Mouse (Mus musculus): ENCODE data around the gene Gm49321.

Gene Gm49321

GRCm38 (mm10) chr12:73937353-73937752 lies at the start of gene Gm49321:
Gene Gm49321 (plus strand): TSS chr12:73937653.
- DNase-seq, result no peak

DNA sequence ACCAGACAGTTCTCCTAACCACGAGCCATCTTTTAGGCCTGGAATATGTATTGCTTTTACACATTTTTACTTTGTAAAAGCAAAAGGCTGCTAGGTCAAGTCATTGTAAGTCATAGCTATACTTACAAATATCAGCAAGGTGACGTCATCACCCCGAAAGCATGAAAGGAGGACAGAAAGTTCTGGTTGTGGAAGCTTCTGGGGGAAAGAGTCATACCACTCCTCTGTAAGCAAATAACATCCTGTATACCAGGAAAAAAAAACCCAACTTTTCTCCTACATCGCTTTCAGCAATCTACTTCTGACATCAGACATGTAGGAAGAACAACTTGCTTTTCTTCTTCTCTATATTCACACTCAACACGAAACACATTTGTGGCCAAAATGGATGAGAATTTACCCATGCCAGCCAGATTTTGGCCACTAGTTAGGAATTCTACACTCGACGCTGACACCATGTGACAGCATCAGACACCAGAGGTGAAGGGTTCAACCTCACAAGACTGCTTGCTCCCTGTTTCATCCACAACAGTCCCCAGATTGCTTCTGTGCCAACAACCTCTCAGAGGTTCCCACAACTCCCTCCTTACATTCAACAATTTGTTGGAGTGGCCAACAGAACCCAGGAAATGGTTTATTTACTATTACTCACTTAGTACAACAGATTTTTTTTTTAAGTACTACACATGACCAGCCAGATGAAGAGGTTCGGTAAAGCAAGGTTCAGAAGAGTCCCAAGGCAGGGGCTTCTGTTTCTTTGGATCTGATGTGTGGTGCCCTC lies 49.3 kb upstream of the Gm49321 start:
- DNase-seq, result no peak

- no peak for DNase-seq
Observed at GRCm38 (mm10) chr12:73889571-73889970, 47.9 kb upstream of the Gm49321 start.

GRCm38 (mm10) chr12:73890086-73890485 lies 47.4 kb upstream of the Gm49321 start:
- no peak for DNase-seq

DNA sequence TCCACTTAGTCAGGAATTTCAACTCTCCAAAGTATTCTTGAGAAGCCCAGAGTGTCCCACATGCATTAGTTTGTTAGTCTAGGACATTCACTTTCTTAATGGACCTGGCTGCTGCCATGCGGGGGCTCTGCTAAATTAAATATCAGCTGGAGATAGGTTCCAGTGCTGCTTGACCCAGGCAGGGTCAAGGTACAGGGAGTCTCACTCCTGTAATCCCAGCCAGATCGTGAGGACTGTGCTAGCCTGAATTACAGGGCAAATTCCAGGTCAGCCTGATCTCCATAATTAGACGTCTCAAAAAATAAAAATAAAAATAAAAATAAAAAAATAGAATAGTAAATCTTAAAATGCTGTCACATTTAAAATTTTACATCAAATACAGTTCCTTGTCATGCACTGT lies 44.8 kb upstream of the Gm49321 start:
- no peak for DNase-seq

- no peak for DNase-seq
Observed at GRCm38 (mm10) chr12:73894838-73895237, 42.6 kb upstream of the Gm49321 start.

DNA sequence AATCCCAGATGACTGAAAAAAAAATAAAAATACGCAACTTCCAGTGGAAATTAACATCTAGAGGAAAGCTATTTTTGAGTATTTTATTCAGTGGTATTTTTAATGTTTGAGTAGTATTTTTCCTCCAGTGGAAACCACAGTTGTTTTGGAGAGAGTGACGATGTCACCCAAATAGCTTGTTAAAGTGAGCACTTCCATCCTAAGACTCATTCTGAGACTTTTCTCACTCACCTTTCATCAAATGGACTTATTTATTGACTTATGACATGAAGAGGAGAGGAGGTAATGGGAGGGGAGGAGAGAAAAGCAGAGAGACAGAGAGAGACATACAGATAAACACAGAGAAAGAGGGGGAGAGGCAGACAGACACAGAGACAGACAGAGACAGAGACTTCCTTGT lies 41.8 kb upstream of the Gm49321 start:
- DNase-seq, result no peak

GRCm38 (mm10) chr12:73896471-73896870 lies 41.0 kb upstream of the Gm49321 start:
- DNase-seq, result no peak

GRCm38 (mm10) chr12:73898281-73898680 lies 39.2 kb upstream of the Gm49321 start:
- no peak for DNase-seq

DNA sequence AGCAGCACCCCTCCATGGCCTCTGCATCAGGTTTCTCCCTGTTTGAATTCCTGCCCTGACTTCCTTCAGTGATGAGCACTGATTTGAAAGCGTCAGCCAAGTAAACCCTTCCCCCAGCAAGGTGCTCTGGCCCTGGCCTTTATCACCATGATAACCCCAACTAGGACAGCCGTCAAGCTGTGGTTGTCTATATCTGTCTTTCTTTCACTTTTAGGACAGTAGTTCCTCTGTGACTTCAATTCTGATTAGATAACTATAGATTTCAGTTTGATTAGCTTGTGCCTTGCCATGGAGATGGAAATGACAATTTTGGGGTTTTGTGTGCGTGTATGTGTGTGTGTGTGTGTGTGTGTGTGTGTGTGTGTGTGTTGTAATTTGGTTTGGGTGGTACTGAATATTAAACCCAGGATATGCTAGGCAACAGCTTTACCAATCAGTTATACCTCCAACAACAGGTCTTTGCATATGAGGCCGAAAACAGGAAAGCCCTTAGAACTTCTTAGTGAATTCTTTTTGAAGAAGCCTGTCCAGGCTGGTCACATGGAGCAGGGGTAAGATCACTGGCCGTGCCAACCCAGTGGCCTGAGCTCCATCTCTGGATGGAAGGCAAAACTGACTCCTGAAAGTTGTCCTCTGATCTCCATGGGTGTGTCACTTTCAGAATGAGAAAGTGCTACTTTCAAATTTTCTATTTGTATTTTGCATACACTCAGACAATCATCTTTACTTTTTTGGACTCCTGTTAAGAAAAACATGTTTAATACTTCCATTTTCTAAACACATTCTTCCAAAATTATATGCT lies 33.1 kb upstream of the Gm49321 start:
- no peak for DNase-seq

- no peak for DNase-seq
Observed at GRCm38 (mm10) chr12:73905041-73905440, 32.4 kb upstream of the Gm49321 start.

DNA sequence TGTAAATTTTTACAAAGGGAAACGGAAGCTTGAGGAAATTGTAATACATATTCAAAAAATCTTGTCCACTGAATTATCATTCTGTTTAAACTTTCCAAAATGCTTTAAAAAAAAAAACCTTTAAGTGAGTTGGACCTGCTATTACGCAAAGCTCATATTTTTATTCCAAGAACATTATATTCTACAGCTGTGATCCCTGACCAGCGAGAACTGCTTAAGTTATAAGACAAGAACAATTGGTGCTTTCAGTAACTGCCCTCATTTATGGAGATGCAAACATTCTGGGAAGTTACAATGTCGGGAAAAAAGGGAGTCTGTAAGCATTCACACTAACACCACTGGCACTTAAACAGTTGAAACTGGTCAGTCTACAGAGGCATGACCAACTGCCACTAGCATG lies 31.9 kb upstream of the Gm49321 start:
- no peak for DNase-seq

DNA sequence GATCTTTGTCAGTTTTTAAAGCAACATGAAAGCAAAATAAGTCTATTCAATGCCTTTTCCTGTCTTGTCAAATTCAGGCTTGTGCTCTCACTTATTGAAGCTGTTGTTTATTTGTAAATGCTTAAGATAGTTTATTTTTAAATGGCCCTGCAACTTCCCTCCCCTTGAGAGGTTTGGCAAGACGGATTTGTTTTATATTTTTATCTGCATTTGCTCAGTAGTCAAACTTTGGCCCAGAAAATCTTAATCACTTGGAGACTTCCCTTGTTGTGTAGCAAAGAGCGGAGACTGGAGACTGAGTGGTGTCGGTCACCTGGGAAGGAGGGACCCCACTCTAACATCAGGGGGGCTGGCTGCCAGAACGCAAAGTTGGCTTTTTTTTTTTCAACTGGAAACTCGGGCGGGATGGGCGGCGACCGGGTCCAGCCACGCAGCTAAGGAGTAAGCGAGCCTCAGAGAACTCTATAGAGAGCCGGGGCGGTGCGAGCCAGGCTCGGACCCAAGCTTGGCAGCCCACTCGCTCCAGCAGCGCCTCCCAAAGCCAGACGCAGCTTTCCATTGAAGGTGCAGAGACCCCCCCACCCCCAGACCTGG lies 30.3 kb upstream of the Gm49321 start:
- DNase-seq, result no peak

GRCm38 (mm10) chr12:73907673-73908150 lies 29.7 kb upstream of the Gm49321 start:
- DNase-seq, result peak; percentile 96

- peak; percentile 70 for DNase-seq
Observed at GRCm38 (mm10) chr12:73908274-73909012, 29.0 kb upstream of the Gm49321 start.

DNA sequence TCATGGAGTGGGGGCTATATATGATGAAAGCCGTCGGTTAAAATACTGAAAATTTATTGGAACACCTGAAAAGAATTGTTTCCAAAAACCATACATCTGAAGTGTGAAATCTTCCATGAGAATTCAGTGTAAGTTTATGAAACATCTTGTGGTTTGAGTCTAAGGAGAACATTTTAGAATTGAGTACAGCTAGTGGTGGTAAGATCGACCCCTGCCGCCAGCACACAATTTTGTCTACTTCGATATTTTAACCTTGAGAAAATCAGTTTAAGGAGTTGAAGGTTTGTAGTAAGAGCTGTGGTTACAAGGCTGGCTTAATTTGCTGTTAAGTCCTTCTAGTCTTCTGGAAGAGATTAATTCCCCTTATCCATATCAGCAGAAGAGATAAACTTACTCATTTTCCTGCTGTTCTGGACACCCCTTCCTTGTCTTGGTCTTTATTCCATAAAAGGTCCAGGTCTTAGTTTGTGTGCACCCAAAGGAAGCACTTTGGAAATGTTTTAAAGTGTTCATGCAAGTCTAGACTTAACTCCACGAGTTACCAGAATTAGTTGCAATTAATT lies 28.4 kb upstream of the Gm49321 start:
- DNase-seq, result no peak

DNA sequence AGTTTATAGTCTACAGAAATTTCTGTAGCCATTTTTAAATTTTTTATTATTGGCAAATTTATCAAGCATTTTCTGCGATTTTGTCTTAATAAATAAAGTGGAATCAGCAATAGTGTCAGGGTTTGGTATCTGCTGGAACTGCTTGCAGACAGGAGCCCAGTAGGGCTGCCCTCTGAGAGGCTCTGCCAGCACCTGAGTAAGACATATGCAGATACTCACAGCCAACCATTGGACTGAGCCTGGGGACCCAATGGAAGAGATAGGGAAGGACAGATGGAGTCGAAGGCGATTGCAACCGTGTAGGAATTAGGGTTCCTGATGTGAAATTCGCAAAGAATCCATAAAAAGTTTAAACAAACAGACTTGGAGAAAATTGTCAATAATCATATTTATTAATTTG lies 19.0 kb upstream of the Gm49321 start:
- no peak for DNase-seq

- no peak for DNase-seq
Observed at GRCm38 (mm10) chr12:73930266-73930665, 7.2 kb upstream of the Gm49321 start.

- DNase-seq, result peak; percentile 49
Observed at GRCm38 (mm10) chr12:73931274-73931673, 6.2 kb upstream of the Gm49321 start.

GRCm38 (mm10) chr12:73934528-73934927 lies 2.9 kb upstream of the Gm49321 start:
- no peak for DNase-seq

DNA sequence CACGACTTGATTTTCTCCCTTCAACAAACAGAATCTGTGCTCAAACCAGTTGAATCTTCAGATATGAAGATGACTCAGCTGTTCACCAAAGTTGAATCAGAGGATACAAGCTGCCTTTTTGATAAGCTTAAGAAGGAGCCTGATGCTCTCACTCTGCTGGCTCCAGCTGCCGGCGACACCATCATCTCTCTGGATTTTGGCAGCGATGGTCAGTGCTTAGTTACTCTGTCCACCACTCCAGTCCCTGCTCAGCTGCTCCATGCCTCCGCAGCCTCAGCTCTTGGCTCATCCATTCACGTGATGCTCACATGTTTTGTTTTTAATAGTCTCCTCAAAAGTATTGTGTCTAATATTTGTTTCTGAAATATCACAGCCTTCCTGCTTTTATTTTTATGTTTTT lies 2.1 kb downstream of the Gm49321 start:
- no peak for DNase-seq

- DNase-seq, result no peak
Observed at GRCm38 (mm10) chr12:73948415-73948814, 11.0 kb downstream of the Gm49321 start.
